Mouse (Mus musculus) heart, postnatal 0 days (tissue): ENCODE measurements around the gene Mta1.

ENCODE experiments used
- CTCF ChIP-seq: IDR thresholded peaks from 2 replicates; pipeline ENCODE4 v1.5.1; 2016; ENCODE audit warnings: antibody characterized with exemption, control low read depth, low read depth
- EP300 ChIP-seq: IDR thresholded peaks from 2 replicates; pipeline ENCODE4 v1.6.1; 2016; ENCODE audit warnings: antibody characterized with exemption, low read depth

- TF ChIP-seq CTCF (no peak), EP300 (no peak)
Observed at GRCm38 (mm10) chr12:113071321-113071720, 26.8 kb upstream of the Mta1 start.
